Mouse (Mus musculus): ENCODE data around the gene Cpeb3. TPM values are rescaled to one million over a fixed set of nuclear protein-coding genes. Genes with fewer than 3 reads are reported as not detected.

Cpeb3 gene
- polyA plus RNA-seq, 1 experiment = 0.57 TPM

- no peaks in the 10 kb centered on the region for H3K79me2 ChIP-seq (ENCODE audit: control insufficient read depth, insufficient read depth)
- no peak overlapping the region for H3K4me3 ChIP-seq (ENCODE audit: insufficient read depth, poor library complexity, severe bottlenecking)
- TF ChIP-seq MYOG (IDR thresholded peaks at IDR 0.05; ENCODE audit: control insufficient read depth, extremely low read depth, insufficient read length) (no peak), FOSL1 (IDR thresholded peaks at IDR 0.05; ENCODE audit: insufficient read depth, low read length, poor library complexity, severe bottlenecking) (no peak), USF1 (IDR thresholded peaks at IDR 0.05; ENCODE audit: low read depth) (no peak), CEBPB (IDR thresholded peaks at IDR 0.05; ENCODE audit: low read depth) (no peak), MYOD1 (IDR thresholded peaks at IDR 0.05; ENCODE audit: control insufficient read depth, insufficient read length, low read depth) (no peak), CTCF (IDR thresholded peaks at IDR 0.05; ENCODE audit: control insufficient read depth, insufficient read depth, insufficient read length) (no peak), MAX (IDR thresholded peaks at IDR 0.05) (no peak)
- H3ac ChIP-seq (ENCODE audit: control insufficient read depth, insufficient read length, low read depth) = no peak overlapping the region
- peaks cover 81% of the 10 kb centered on the region for H3K36me3 ChIP-seq (ENCODE audit: control insufficient read depth, insufficient read depth)
- H3K79me3 ChIP-seq (ENCODE audit: low read depth) = no peaks in the 10 kb centered on the region
- no peaks in the 10 kb centered on the region for H3K27me3 ChIP-seq (ENCODE audit: control insufficient read depth, insufficient read depth, insufficient read length)
Measured at GRCm38 (mm10) chr19:37004557-37004956, 203.8 kb downstream of the Cpeb3 start.

Other genes starting within 250 kb of the Cpeb3 start
- gene March5, start 1.1 kb downstream of the Cpeb3 start, polyA plus RNA-seq (2012; fragmentation: generic; extraction: Trizol) = 55.7 TPM
- gene Ide, start 129.3 kb upstream of the Cpeb3 start, polyA plus RNA-seq (2012; fragmentation: generic; extraction: Trizol) = 13.4 TPM
- 10.5 TPM for gene Kif11, start 167.8 kb upstream of the Cpeb3 start, polyA plus RNA-seq (2012; fragmentation: generic; extraction: Trizol)
- gene Hhex, start 226.2 kb upstream of the Cpeb3 start, polyA plus RNA-seq (2012; fragmentation: generic; extraction: Trizol) = 0.74 TPM